Mouse (Mus musculus) heart, adult 2 months (tissue): ENCODE data around the gene Thoc5. TPM values are rescaled to one million over a fixed set of nuclear protein-coding genes. Genes with fewer than 3 reads are reported as not detected.
A peak's percentile ranks its signal among the peaks of the same experiment; 100 is the strongest.

Experiments used
- DNase-seq, 2 experiments: peaks; one replicate each; pipeline ENCODE4 v3.0.0; 2021
- H3K27ac ChIP-seq: fragments of 200-600 bp; 2 replicates; pipeline ENCODE4 v1.8.1; 2022
- H3K27me3 ChIP-seq: fragments of 200-500 bp; 2 replicates; pipeline ENCODE4 v1.6.1; 2012; ENCODE audit warnings: mild to moderate bottlenecking, low read length, inconsistent platforms, mixed read lengths; ENCODE audit not compliant: control insufficient read depth, insufficient read depth
- H3K36me3 ChIP-seq: fragments of 200-500 bp; 2 replicates; pipeline ENCODE4 v1.6.1; 2012; ENCODE audit warnings: low read length, inconsistent platforms; ENCODE audit not compliant: control insufficient read depth, insufficient read depth
- H3K4me1 ChIP-seq: fragments of 200-500 bp; 2 replicates; pipeline ENCODE4 v1.6.1; 2011; ENCODE audit warnings: low read length; ENCODE audit not compliant: control insufficient read depth, insufficient read depth
- H3K4me3 ChIP-seq: fragments of 200-600 bp; 2 replicates; pipeline ENCODE4 v1.8.1; 2022
- H3K79me2 ChIP-seq: fragments of 200-500 bp; replicated peaks from 2 replicates; pipeline ENCODE4 v1.6.1; 2012; ENCODE audit warnings: mild to moderate bottlenecking, inconsistent platforms, low read length, moderate library complexity, mixed read lengths; ENCODE audit not compliant: control insufficient read depth, insufficient read depth
- H3K9ac ChIP-seq: fragments of 200-500 bp; 2 replicates; pipeline ENCODE4 v1.6.1; 2012; ENCODE audit warnings: low read depth, mild to moderate bottlenecking, control low read depth, inconsistent platforms, low read length, mixed read lengths
- CTCF ChIP-seq: fragments of 200-600 bp; IDR thresholded peaks from 2 replicates; pipeline ENCODE4 v1.8.1; 2022; ENCODE audit warnings: antibody characterized with exemption, mild to moderate bottlenecking, moderate library complexity
- EP300 ChIP-seq: fragments of 200-500 bp; IDR thresholded peaks from 2 replicates; pipeline ENCODE4 v1.6.1; 2011; ENCODE audit warnings: low read depth, low read length, control low read depth; ENCODE audit not compliant: insufficient read depth
- POLR2A ChIP-seq: fragments of 200-500 bp; IDR thresholded peaks from 2 replicates; pipeline ENCODE4 v1.6.1; 2011; ENCODE audit warnings: mild to moderate bottlenecking, low read depth, low read length, control low read depth; ENCODE audit not compliant: insufficient read depth
- WGBS: fragments of 180-500 bp; shearing (Covaris S2); methylation state at CpG from one replicate; pipeline ENCODE4 v1.1.7; 2018; 5-methylcytosine and 5-hydroxymethylcytosine counted together
- intact Hi-C: fragments of 180-260 bp; cut with DNase I; formaldehyde crosslinking; loops from one replicate; pipeline ENCODE4 v1.15.1; 2025
- polyA plus RNA-seq: library from polyadenylated mRNA; depleted of rRNA; stranded (reverse); fragments of >200 nt; gene quantifications from 2 replicates; pipeline ENCODE4 v1.2.3, GENCODE M21; 2012
- total RNA-seq, 2 experiments: library from RNA; stranded (reverse); gene quantifications; 2 replicates each; pipeline ENCODE4 v1.2.3; 2021

The Thoc5 gene
- total and polyA plus RNA-seq, 3 experiments = 12.8 to 16.5 (median 16.2) TPM

DNA sequence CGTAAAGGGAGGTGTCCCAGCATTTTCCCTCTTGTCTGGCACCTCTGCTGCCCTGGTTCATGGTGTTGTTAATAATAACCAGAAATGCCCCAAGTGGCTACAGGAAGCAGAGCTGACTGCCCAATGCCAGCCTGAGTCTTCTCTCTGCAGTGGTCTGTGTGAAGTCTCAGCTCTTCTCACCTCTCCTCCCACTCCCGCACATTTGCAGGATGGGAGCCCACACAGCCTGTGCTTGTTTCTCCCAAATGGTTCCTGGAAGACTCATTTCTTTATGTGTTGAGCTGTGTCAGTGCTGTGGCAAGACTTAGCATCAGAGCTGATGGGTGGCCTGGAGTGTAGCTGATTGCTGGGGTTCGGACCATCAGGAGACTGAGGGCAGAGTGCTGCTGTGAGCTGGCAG, 32.1 kb downstream of the Thoc5 start:
- Histone ChIP-seq H3K36me3 (no peaks in the 10 kb centered on the region), H3K27me3 (no peaks in the 10 kb centered on the region), H3K79me2 (no peaks in the 10 kb centered on the region), H3K4me1 (no peaks in the 10 kb centered on the region), H3K4me3 (no peak overlapping the region), H3K9ac (no peak overlapping the region), H3K27ac (no peak overlapping the region)
- intact Hi-C loops = no loop called here
- 93% methylated on average over 3 of the region's 3 CpGs for WGBS
- TF ChIP-seq POLR2A (no peak), CTCF (no peak), EP300 (no peak)
- DNase-seq = no peak

- H3K9ac ChIP-seq = no peak overlapping the region
- no peak overlapping the region for H3K4me3 ChIP-seq
- 52% methylated on average over 1 of the region's 1 CpGs for WGBS
- no peaks in the 10 kb centered on the region for H3K27me3 ChIP-seq
- intact Hi-C loops = no loop called here
- H3K27ac ChIP-seq = no peak overlapping the region
- TF ChIP-seq POLR2A (no peak), CTCF (no peak), EP300 (no peak)
- peak; percentile 33 to 38 for DNase-seq
- H3K4me1 ChIP-seq = no peaks in the 10 kb centered on the region
- H3K79me2 ChIP-seq = no peaks in the 10 kb centered on the region
- no peaks in the 10 kb centered on the region for H3K36me3 ChIP-seq
Observed at GRCm38 (mm10) chr11:4931009-4931601, 36.0 kb downstream of the Thoc5 start.

- H3K36me3 ChIP-seq = no peaks in the 10 kb centered on the region
- no peaks in the 10 kb centered on the region for H3K4me1 ChIP-seq
- H3K79me2 ChIP-seq = no peaks in the 10 kb centered on the region
- no peak overlapping the region for H3K4me3 ChIP-seq
- no peak overlapping the region for H3K9ac ChIP-seq
- no peak for TF ChIP-seq POLR2A
- TF ChIP-seq CTCF = no peak
- no peak for TF ChIP-seq EP300
- WGBS = 74% methylated on average over 5 of the region's 5 CpGs
- no peak for DNase-seq
- H3K27me3 ChIP-seq = no peaks in the 10 kb centered on the region; the same call in 1 of the 2 replicates
- no peak overlapping the region for H3K27ac ChIP-seq
- intact Hi-C loops = no loop called here
Observed at GRCm38 (mm10) chr11:4936243-4936642, 41.1 kb downstream of the Thoc5 start.

DNA sequence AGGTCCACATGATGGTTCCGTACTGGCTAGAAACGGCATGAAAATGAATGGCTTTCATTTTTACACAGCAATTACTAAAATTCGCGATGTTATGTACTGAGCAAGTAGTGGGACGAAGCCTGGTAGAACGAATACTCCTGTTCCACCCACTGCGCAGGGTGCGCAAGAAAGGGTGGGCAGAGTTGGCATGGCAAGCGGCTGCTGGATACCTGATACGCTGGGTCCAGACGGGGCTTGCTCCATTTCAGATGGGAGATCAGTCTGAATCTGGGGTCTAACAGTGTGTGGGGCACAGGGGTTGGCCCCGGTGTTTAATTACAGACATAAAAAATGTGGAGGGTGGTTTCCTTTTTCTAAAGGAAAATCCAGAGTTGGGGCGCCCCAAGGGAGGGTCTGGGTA, 51.4 kb downstream of the Thoc5 start:
- Histone ChIP-seq H3K36me3 (no peaks in the 10 kb centered on the region), H3K4me3 (no peak overlapping the region; the same call in 1 of the 2 replicates), H3K4me1 (no peaks in the 10 kb centered on the region), H3K9ac (no peak overlapping the region), H3K27me3 (peaks cover 15% of the 10 kb centered on the region), H3K27ac (no peak overlapping the region), H3K79me2 (no peaks in the 10 kb centered on the region)
- intact Hi-C loops = no loop called here
- TF ChIP-seq POLR2A (no peak), EP300 (no peak), CTCF (no peak)
- DNase-seq = no peak
- 48% methylated on average over 13 of the region's 13 CpGs for WGBS

DNA sequence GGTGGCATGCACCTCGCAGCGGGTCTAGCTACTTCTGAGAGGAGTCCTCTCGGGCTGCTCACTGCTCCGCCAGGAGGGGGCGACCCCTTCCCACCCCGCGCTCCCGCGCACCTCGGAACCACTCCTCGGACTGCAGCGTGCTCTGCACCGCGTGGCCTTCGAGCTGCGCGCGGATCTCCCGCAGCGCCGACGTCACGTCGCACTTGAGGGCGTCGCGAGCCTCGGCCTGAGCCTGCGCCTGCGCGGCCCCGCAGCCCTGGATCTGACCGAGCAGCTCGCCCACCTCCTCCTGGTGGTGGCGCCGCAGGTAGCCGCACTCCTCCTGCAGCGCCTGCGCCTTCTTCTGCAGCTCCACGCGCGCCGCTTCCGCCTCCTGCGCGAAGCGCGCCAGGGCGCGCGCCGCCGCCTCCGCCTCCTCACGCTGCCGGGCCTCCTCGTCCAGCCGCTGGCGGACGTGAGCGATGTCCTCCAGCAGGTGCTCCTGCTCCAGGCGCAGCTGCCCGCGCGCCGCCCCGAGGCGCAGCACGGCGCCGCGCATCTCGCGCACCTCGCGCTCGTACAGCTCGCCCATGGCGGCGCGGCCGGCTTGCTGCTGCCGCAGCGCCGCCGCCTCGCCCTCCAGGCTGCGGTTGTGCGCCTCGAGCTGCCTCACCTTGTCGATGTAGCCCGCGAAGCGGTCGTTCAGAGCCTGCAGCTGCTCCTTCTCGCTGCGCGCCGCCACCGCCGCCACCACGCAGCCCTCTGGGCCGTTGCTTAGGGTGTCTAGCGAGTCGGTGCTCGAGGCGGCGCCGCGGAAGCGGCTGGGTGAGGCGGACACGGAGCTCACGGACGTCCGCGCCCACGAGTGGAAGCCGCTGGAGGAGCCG, 52.1 kb downstream of the Thoc5 start:
- Histone ChIP-seq H3K4me3 (peak overlapping the region; percentile 45), H3K79me2 (no peaks in the 10 kb centered on the region), H3K27me3 (peaks cover 15% of the 10 kb centered on the region), H3K27ac (no peak overlapping the region), H3K36me3 (no peaks in the 10 kb centered on the region), H3K9ac (no peak overlapping the region), H3K4me1 (no peaks in the 10 kb centered on the region)
- under 1% methylated on average over 120 of the region's 120 CpGs for WGBS
- no peak; the same call in 1 of the 2 replicates for TF ChIP-seq CTCF
- no peak for TF ChIP-seq POLR2A
- no peak for TF ChIP-seq EP300
- intact Hi-C loops = no loop called here
- peak; percentile 35 to 62 for DNase-seq

DNA sequence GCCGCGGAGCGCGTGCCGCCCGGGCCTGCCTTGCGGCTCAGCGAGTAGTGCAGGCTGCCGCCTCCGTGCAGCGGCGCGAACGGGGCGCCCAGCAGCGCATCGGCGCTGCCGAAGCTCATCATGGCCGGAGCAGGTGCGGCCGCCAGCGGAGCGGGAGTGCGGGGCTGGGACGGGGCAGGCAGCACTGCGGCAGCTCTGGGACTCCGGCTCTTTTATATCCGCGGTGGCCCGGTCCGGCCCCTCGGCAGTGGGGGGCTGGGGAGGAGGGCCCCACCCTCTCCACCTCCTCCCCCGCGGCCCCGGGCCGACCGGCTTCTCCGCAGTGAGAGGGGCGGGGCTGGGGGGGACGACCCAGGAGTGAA, 52.7 kb downstream of the Thoc5 start, which contains the start of gene Nefh:
TSS of gene Nefh (minus strand) at position 252 of the 362 bp plus-strand sequence.
- H3K4me1 ChIP-seq = no peaks in the 10 kb centered on the region
- no peak within 1 kb of the TSS for H3K9ac ChIP-seq
- TF ChIP-seq CTCF (no peak), POLR2A (no peak), EP300 (no peak)
- 2% methylated on average over 37 of the region's 41 CpGs for WGBS
- intact Hi-C loops = no loop called here
- H3K36me3 ChIP-seq = no peaks in the 10 kb centered on the region
- peak within 1 kb of the TSS; percentile 45 for H3K4me3 ChIP-seq
- H3K27ac ChIP-seq = no peak within 1 kb of the TSS
- no peak for DNase-seq
- peaks cover 15% of the 10 kb centered on the region for H3K27me3 ChIP-seq
- no peaks in the 10 kb centered on the region for H3K79me2 ChIP-seq
